Mouse (Mus musculus) kidney, adult 2 months (tissue): ENCODE results near the gene Myo3b. TPM values are rescaled to one million over a fixed set of nuclear protein-coding genes. Genes with fewer than 3 reads are reported as not detected.

Experiments used
- DNase-seq: peaks from one replicate; pipeline ENCODE4 v3.0.0; 2021
- H3K27ac ChIP-seq: fragments of 200-500 bp; 2 replicates; pipeline ENCODE4 v1.5.1; 2012; ENCODE audit warnings: low read depth, low read length, control low read depth, inconsistent platforms; ENCODE audit not compliant: insufficient read depth
- H3K27me3 ChIP-seq: fragments of 200-500 bp; replicated peaks from 2 replicates; pipeline ENCODE4 v1.6.1; 2012; ENCODE audit warnings: mild to moderate bottlenecking, moderate library complexity, low read length, inconsistent platforms; ENCODE audit not compliant: control insufficient read depth, insufficient read depth
- H3K36me3 ChIP-seq: fragments of 200-500 bp; 2 replicates; pipeline ENCODE4 v1.6.1; 2012; ENCODE audit warnings: mild to moderate bottlenecking, moderate library complexity, low read length, inconsistent platforms; ENCODE audit not compliant: control insufficient read depth, insufficient read depth
- H3K4me1 ChIP-seq: fragments of 200-500 bp; 2 replicates; pipeline ENCODE4 v1.6.1; 2011; ENCODE audit warnings: low read length; ENCODE audit not compliant: control insufficient read depth, insufficient read depth
- H3K4me3 ChIP-seq: fragments of 200-500 bp; 2 replicates; pipeline ENCODE4 v1.5.1; 2011; ENCODE audit warnings: mild to moderate bottlenecking, low read depth, low read length, control low read depth; ENCODE audit not compliant: insufficient read depth
- CTCF ChIP-seq: fragments of 200-500 bp; conservative IDR thresholded peaks from 2 replicates; pipeline ENCODE4 v1.5.1; 2011; ENCODE audit warnings: low read depth, mild to moderate bottlenecking, control low read depth, low read length, moderate library complexity, mixed read lengths; ENCODE audit not compliant: insufficient read depth, insufficient read length
- POLR2A ChIP-seq: fragments of 200-500 bp; IDR thresholded peaks from one replicate; pipeline ENCODE4 v1.6.1; 2011; ENCODE audit warnings: low read depth, low read length, control low read depth
- WGBS: fragments of 180-500 bp; shearing (Covaris S2); methylation state at CpG from one replicate; pipeline ENCODE4 v1.1.7; 2018; 5-methylcytosine and 5-hydroxymethylcytosine counted together
- polyA plus RNA-seq: library from polyadenylated mRNA; depleted of rRNA; stranded (reverse); fragments of >200 nt; gene quantifications from 2 replicates; pipeline ENCODE4 v1.2.3, GENCODE M21; 2012

The Myo3b gene
- polyA plus RNA-seq, 1 experiment = 1.7 TPM

DNA sequence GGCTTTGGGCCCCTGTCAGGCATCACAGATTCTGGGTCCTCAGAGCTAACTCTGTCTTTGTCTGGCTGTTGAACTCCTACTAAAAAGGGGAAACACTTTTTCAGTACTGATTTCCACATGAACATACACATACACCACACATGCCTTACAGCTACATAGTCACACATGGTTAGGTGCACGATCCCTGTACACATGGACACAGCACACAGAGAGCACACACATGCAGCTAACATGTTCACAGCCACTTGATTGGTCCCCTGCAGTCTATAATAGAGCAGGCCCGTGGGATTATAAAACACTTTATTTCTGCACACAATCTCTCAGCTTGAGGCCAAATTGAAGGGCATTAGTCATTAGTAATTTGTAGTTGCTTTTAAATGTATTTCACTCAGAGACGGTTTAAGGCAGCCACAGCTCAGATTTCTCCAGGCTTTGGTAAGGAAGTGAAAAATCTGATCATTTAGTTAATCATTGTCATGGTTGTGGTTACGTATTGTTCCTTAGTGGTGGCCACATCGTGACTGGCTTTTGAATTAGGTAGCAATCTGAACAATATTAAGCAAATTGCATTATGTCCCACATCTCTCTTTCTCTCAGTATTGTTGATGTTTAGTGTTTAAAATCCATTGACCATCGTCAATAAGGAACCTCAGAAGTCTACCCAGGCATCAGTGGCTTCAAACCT is 27.6 kb downstream of the Myo3b start:
- Histone ChIP-seq H3K4me3 (no peak overlapping the region), H3K36me3 (no peaks in the 10 kb centered on the region), H3K27me3 (no peaks in the 10 kb centered on the region), H3K27ac (peak overlapping the region; percentile 83), H3K4me1 (peaks cover 15% of the 10 kb centered on the region)
- TF ChIP-seq POLR2A = no peak
- no peak for TF ChIP-seq CTCF
- peak; percentile 61 for DNase-seq
- 40% methylated on average over 6 of the region's 6 CpGs for WGBS

DNA sequence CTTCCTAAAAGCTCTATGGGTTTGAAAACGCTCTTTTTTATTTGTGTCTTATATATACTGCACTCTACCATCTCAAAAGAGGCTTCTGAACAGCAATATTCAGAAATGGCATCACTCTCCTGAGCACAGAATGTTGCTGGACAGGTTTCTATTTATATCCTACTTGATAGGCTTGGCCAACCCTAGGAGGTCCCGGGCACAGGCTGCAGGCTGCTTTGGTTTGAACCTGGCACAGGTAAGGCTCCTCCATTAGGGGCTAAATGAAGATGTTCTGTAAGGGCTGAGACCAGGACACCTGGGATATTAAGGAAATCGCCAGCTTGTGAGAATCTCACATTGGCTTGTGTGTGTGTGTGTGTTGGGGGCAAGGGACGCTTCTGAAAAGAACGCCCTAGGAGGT is 30.9 kb downstream of the Myo3b start:
- Histone ChIP-seq H3K27me3 (no peaks in the 10 kb centered on the region), H3K4me3 (peak overlapping the region; percentile 34; the same call in 1 of the 2 replicates), H3K4me1 (peaks cover 15% of the 10 kb centered on the region), H3K36me3 (no peaks in the 10 kb centered on the region), H3K27ac (peak overlapping the region; percentile 95)
- DNase-seq = peak; percentile 71
- WGBS = 58% methylated on average over 5 of the region's 5 CpGs
- TF ChIP-seq CTCF (no peak), POLR2A (no peak)

DNA sequence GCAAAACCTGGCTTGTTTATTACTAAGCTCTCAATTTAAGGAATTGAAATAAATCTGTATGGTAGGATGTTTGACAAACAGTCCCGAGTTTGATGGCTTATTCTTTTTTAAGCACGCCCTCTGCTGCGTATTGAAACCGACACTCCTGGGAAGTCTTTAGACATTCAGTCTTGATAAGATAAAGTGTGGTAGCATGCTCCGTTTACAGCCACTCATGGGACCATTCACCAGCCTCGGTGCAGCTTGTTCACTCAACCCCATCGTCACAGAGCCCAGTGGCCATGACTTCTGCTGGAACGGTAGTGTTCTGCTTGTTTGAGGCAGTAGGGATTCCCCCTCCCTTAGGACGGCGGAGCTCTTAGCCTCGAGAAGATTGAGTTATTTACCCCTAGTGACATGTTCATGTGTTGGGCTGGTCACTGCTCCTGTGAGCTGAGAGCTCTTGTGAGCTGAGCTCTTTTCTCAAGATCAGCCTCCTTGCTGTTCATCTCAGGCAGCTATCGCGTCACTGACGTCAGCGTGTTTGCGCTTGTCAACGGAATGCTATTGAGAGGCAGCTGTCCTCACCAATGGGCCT is 44.6 kb downstream of the Myo3b start:
- 55% methylated on average over 17 of the region's 17 CpGs for WGBS
- H3K27me3 ChIP-seq = no peaks in the 10 kb centered on the region
- no peaks in the 10 kb centered on the region for H3K36me3 ChIP-seq
- no peak for DNase-seq
- TF ChIP-seq POLR2A (no peak), CTCF (no peak)
- H3K27ac ChIP-seq = no peak overlapping the region
- H3K4me1 ChIP-seq = no peaks in the 10 kb centered on the region
- no peak overlapping the region for H3K4me3 ChIP-seq

DNA sequence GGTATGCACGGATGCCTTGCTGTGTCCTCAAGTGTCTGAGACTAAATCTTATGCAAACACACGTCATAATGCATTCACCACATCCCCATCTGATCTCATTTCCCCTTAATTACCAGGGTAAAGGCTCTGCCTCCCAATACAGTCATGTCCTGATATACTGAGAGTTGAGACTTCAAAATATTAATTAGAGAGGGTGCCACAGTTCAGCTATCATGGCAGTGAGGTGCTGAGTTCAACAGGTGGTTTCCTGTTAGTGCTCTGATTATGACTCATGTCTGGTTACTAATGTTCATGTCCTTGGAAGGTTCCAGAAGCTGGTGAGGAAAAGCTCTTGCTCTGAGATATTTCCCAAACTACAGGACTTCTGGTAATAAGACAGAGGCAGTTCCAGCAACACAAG is 52.3 kb downstream of the Myo3b start:
- no peak for TF ChIP-seq CTCF
- peak; percentile 11 for DNase-seq
- no peaks in the 10 kb centered on the region for H3K36me3 ChIP-seq
- no peak overlapping the region for H3K4me3 ChIP-seq
- H3K4me1 ChIP-seq = peaks cover 4% of the 10 kb centered on the region; the same call in 1 of the 2 replicates
- peak overlapping the region; percentile 71 for H3K27ac ChIP-seq
- H3K27me3 ChIP-seq = no peaks in the 10 kb centered on the region
- WGBS = 53% methylated on average over 2 of the region's 2 CpGs

DNA sequence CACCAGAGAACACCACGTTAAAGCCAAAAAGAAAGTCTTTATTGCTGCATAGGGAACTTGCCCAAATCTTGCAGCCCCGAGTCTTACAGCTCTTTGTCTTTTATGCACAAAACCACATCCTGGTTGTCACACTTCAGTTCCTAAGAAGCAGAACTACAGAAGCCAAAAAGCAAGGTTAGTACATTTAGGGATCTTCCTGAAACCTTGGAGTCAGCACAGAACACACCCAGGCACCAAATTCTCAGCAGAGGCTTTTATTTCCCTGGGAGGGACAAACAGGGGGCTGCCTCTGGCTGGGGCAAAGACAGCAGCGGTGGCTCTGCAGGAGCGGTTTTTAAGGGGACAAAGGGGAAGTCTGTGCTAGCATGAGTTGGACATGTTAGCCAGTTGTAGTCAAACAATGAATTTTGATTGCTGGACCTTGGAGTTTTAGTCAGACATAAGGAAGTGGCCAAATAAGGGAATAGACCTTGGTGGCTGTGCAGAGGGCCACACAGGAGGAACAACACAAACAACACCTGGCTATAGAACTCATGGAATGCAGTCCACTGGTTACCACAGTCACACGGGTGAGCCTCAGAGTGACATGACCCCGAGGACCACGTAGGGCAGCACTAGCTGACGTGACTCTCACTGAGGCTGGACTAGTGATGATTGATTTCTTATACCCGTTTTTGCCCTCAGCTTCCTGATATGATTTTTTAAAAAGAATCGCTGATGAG is 53.0 kb downstream of the Myo3b start:
- H3K4me3 ChIP-seq = no peak overlapping the region
- peaks cover 4% of the 10 kb centered on the region; the same call in 1 of the 2 replicates for H3K4me1 ChIP-seq
- H3K27me3 ChIP-seq = no peaks in the 10 kb centered on the region
- peak overlapping the region; percentile 71 for H3K27ac ChIP-seq
- H3K36me3 ChIP-seq = no peaks in the 10 kb centered on the region
- WGBS = 53% methylated on average over 10 of the region's 10 CpGs
- no peak for DNase-seq
- TF ChIP-seq CTCF = no peak
- TF ChIP-seq POLR2A = no peak

DNA sequence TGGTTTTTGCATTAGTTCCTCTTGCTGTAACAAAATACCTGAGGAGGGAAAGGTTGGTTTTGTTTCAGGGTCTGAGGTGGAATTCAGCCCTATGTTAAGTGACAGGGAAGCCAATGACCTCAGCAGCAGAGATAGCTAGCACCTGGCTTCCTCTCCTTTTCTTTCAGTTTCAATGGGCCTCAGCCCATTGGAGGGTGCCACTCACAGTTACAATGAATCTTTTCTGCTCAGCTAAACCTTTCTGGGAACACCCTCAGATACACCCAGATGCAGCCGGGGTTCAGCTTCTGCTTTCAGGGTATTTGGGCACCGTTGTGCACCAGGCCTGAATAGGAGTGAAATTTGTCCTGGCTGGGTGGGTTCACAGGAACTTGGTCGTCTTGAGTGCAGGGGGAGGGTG is 53.7 kb downstream of the Myo3b start:
- 54% methylated on average over 3 of the region's 3 CpGs for whole genome bisulfite sequencing
- H3K36me3 ChIP-seq = no peaks in the 10 kb centered on the region
- TF ChIP-seq POLR2A (no peak), CTCF (no peak)
- peaks cover 4% of the 10 kb centered on the region; the same call in 1 of the 2 replicates for H3K4me1 ChIP-seq
- H3K4me3 ChIP-seq = no peak overlapping the region
- DNase-seq = no peak
- H3K27me3 ChIP-seq = no peaks in the 10 kb centered on the region
- H3K27ac ChIP-seq = no peak overlapping the region

DNA sequence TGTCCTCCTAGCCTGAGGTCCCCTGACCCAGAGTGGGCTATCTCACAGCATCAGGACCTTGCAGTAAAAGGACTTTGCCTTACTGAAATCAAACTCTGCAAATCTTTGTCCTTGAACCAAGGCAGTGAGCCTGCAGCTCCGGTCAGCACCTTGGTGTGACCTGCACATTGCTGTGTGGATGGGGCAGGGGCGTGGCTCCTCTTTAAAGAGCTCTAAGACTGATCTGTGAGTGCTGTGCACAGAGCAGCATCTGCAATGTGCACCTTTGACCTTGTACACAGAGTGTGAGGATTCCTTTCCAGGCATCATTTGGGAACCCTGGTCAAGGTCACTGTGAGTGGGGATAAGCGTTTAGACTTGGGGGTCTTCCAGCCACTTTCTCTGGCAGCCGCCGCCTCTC is 55.5 kb downstream of the Myo3b start:
- H3K27me3 ChIP-seq = no peaks in the 10 kb centered on the region
- no peak for TF ChIP-seq POLR2A
- no peak for TF ChIP-seq CTCF
- no peak overlapping the region for H3K27ac ChIP-seq
- peaks cover 4% of the 10 kb centered on the region; the same call in 1 of the 2 replicates for H3K4me1 ChIP-seq
- no peak for DNase-seq
- no peaks in the 10 kb centered on the region for H3K36me3 ChIP-seq
- H3K4me3 ChIP-seq = no peak overlapping the region
- 63% methylated on average over 5 of the region's 5 CpGs for WGBS
